Mouse (Mus musculus) C2C12 (cell line): ENCODE results near the gene Naaladl2.

Source experiments
- CEBPB ChIP-seq: IDR thresholded peaks from one replicate; pipeline ENCODE4 v1.6.1; 2011; ENCODE audit warnings: low read depth, mild to moderate bottlenecking, control low read depth, moderate library complexity
- CTCF ChIP-seq: IDR thresholded peaks from one replicate; pipeline ENCODE4 v1.5.1; 2011; ENCODE audit not compliant: control insufficient read depth, insufficient read depth, insufficient read length
- MYOD1 ChIP-seq: IDR thresholded peaks from one replicate; pipeline ENCODE4 v1.6.1; 2011; ENCODE audit warnings: low read depth; ENCODE audit not compliant: control insufficient read depth, insufficient read length
- MYOG ChIP-seq: IDR thresholded peaks from one replicate; pipeline ENCODE4 v1.6.1; 2011; ENCODE audit not compliant: control insufficient read depth, insufficient read length; ENCODE audit errors: extremely low read depth
- USF1 ChIP-seq: IDR thresholded peaks from one replicate; pipeline ENCODE4 v1.6.1; 2011; ENCODE audit warnings: low read depth, mild to moderate bottlenecking, control low read depth, moderate library complexity

- no peak for TF ChIP-seq MYOD1
- TF ChIP-seq MYOG: no peak
- no peak for TF ChIP-seq USF1
- TF ChIP-seq CTCF: no peak
- TF ChIP-seq CEBPB: no peak
Measured at GRCm38 (mm10) chr3:24782784-24783461, 361.1 kb downstream of the Naaladl2 start.
